Mouse (Mus musculus) hindbrain, embryonic 14.5 days (tissue): ENCODE data around the gene Dhx58. TPM values are rescaled to one million over a fixed set of nuclear protein-coding genes. Genes with fewer than 3 reads are reported as not detected.

Experiments used
- ATAC-seq: fragments of 200-750 bp; cut with Nextera tagmentation; 2 replicates; pipeline ENCODE4 v1.8.0; 2017; ENCODE audit warnings: moderate number of reproducible peaks, mild to moderate bottlenecking, moderate TSS enrichment, moderate library complexity; ENCODE audit not compliant: low FRiP score
- DNase-seq: peaks from one replicate; pipeline ENCODE4 v3.0.0-alpha.2; 2015; ENCODE audit warnings: low spot score
- H3K27ac ChIP-seq: fragments of 300-500 bp; sonication (generic); 2 replicates; pipeline ENCODE4 v1.5.1; 2014; ENCODE audit warnings: mild to moderate bottlenecking, moderate library complexity
- H3K27me3 ChIP-seq: fragments of 300-500 bp; sonication (generic); 2 replicates; pipeline ENCODE4 v1.6.1; 2014; ENCODE audit warnings: mild to moderate bottlenecking, low read length, mixed read lengths; ENCODE audit not compliant: control insufficient read depth, insufficient read depth
- H3K36me3 ChIP-seq: fragments of 300-500 bp; sonication (generic); replicated peaks from 2 replicates; pipeline ENCODE4 v1.6.1; 2014; ENCODE audit not compliant: control insufficient read depth, insufficient read depth
- H3K4me1 ChIP-seq: fragments of 300-500 bp; sonication (generic); replicated peaks from 2 replicates; pipeline ENCODE4 v1.6.1; 2014; ENCODE audit warnings: antibody characterized with exemption, low read length, mixed read lengths; ENCODE audit not compliant: control insufficient read depth, insufficient read depth
- H3K4me2 ChIP-seq: fragments of 300-500 bp; sonication (generic); replicated peaks from 2 replicates; pipeline ENCODE4 v1.6.1; 2014; ENCODE audit warnings: mild to moderate bottlenecking, moderate library complexity
- H3K4me3 ChIP-seq: fragments of 300-500 bp; sonication (generic); replicated peaks from 2 replicates; pipeline ENCODE4 v1.5.1; 2014; ENCODE audit warnings: mild to moderate bottlenecking, low read length
- H3K9ac ChIP-seq: fragments of 300-500 bp; sonication (generic); 2 replicates; pipeline ENCODE4 v1.6.1; 2014
- H3K9me3 ChIP-seq: fragments of 300-500 bp; sonication (generic); 2 replicates; pipeline ENCODE4 v1.6.1; 2016; ENCODE audit warnings: low read length; ENCODE audit not compliant: control insufficient read depth
- WGBS: fragments of 180-500 bp; shearing (Covaris S2); extraction: QIAGEN DNeasy Blood & Tissue Kit; methylation state at CpG from one replicate; pipeline ENCODE4 v1.1.7; 2014; 5-methylcytosine and 5-hydroxymethylcytosine counted together
- polyA plus RNA-seq: library from polyadenylated mRNA; unstranded; fragments of >200 nt; fragmentation: Nextera tagmentation; extraction: Ambion mirVana; gene quantifications from 2 replicates; pipeline ENCODE4 v1.2.1, GENCODE M21; 2014

The Dhx58 gene
- polyA plus RNA-seq, 1 experiment from 2014 or later: 1.7 TPM

- ATAC-seq: no peak
- Histone ChIP-seq H3K9ac (no peak overlapping the region), H3K27ac (no peak overlapping the region), H3K4me2 (no peak overlapping the region), H3K27me3 (peaks cover 20% of the 10 kb centered on the region), H3K4me1 (no peaks in the 10 kb centered on the region), H3K9me3 (no peaks in the 10 kb centered on the region), H3K4me3 (no peak overlapping the region), H3K36me3 (no peaks in the 10 kb centered on the region)
- WGBS: 89% methylated on average over 8 of the region's 8 CpGs
- no peak for DNase-seq
Measured at GRCm38 (mm10) chr11:100648405-100648804, 55.7 kb downstream of the Dhx58 start.

- Histone ChIP-seq H3K36me3 (no peaks in the 10 kb centered on the region), H3K4me3 (no peak overlapping the region), H3K27me3 (peaks cover 12% of the 10 kb centered on the region), H3K27ac (no peak overlapping the region), H3K4me1 (no peaks in the 10 kb centered on the region), H3K4me2 (no peak overlapping the region), H3K9me3 (no peaks in the 10 kb centered on the region), H3K9ac (no peak overlapping the region)
- DNase-seq: no peak
- no peak for ATAC-seq
- WGBS: 14% methylated on average over 1 of the region's 1 CpGs
Measured at GRCm38 (mm10) chr11:100646265-100646664, 57.8 kb downstream of the Dhx58 start.

Other genes with a start within 250 kb of the Dhx58 start
- gene Klhl11, start 231.5 kb downstream of the Dhx58 start, polyA plus RNA-seq: 15.6 and 17.7 TPM in 2 replicates
- 224 and 244 TPM in 2 replicates for gene Acly, start 176.3 kb downstream of the Dhx58 start, polyA plus RNA-seq
- gene Ttc25, start 158.7 kb downstream of the Dhx58 start, polyA plus RNA-seq: 2.0 and 2.7 TPM in 2 replicates
- 47.2 and 53.3 TPM in 2 replicates for gene Cnp, start 129.4 kb downstream of the Dhx58 start, polyA plus RNA-seq
- gene Nkiras2, start 85.0 kb downstream of the Dhx58 start, polyA plus RNA-seq: 103 TPM in 2 replicates
- gene Dnajc7, start 84.1 kb downstream of the Dhx58 start, polyA plus RNA-seq: 91.0 and 91.6 TPM in 2 replicates
- gene Zfp385c, start 11.8 kb downstream of the Dhx58 start, polyA plus RNA-seq: 0.20 and 0.31 TPM in 2 replicates
- 57.8 and 64.1 TPM in 2 replicates for gene Kat2a, start 8.2 kb upstream of the Dhx58 start, polyA plus RNA-seq
- not detected in 2 replicates for gene Hspb9, start 9.6 kb upstream of the Dhx58 start, polyA plus RNA-seq
- 80.5 and 105 TPM in 2 replicates for gene Rab5c, start 33.9 kb upstream of the Dhx58 start, polyA plus RNA-seq
- gene Kcnh4, start 55.7 kb upstream of the Dhx58 start, polyA plus RNA-seq: 7.6 and 8.8 TPM in 2 replicates
- 0.78 TPM in 1 of 2 replicates, not detected in the other for gene Hcrt, start 58.7 kb upstream of the Dhx58 start, polyA plus RNA-seq
- 2.7 and 4.4 TPM in 2 replicates for gene Ghdc, start 66.7 kb upstream of the Dhx58 start, polyA plus RNA-seq
- 19.0 and 19.8 TPM in 2 replicates for gene Stat5b, start 146.5 kb upstream of the Dhx58 start, polyA plus RNA-seq
- gene Stat5a, start 155.1 kb upstream of the Dhx58 start, polyA plus RNA-seq: 1.4 and 1.7 TPM in 2 replicates
- 49.1 and 50.6 TPM in 2 replicates for gene Stat3, start 235.3 kb upstream of the Dhx58 start, polyA plus RNA-seq